Mouse (Mus musculus): ENCODE results near the gene Vmn2r5.
"Not testable (repeated sequence)": the region's sequence is repeated elsewhere in the genome, so short reads cannot be mapped to it uniquely, and the experiment has no call there.

Vmn2r5 gene

DNA sequence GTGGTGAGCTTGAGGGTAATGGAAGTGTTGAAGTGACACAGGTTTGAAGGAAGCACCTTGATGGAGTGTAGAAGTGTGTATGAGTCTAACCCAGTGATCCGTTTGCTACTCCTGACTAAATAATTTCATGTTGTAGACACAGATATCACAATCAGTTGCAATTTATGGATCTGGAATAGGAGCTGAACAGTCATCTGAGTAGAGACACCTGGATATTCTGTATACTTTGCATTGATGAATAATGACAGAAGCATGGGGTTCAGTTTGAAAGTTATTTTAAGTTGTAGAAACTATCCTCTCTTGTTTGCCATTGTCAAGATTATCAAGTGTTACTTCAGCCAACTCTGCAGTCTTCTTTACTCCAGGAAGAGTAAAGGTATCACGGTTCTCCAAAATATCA, at the start of gene Vmn2r5:
TSS of gene Vmn2r5 (minus strand) at position 101 of the 400 bp plus-strand sequence.
- not testable (repeated sequence) for DNase-seq

DNA sequence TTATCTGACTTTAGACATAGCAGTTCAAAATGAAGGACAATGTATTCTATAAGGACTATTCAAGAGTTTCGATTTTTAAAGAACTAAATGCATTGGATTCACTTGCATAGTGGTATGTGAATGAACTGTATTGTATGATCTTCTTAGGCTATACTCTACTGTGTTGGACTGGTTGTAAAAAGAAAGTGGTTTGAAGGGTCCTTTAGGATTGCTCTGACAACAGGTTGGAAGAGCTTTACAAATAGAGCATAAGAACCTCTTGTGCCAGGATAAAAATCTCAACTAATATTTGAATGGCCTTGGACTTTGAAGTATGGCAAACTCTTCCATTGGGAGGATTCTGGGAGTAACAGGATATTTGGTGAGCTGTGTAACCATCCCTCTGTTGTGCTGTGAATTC, 13.9 kb upstream of the Vmn2r5 start:
- DNase-seq, result not testable (repeated sequence)
